Mouse (Mus musculus): ENCODE measurements around the gene Cacng7.
"Not testable (repeated sequence)": the region's sequence is repeated elsewhere in the genome, so short reads cannot be mapped to it uniquely, and the experiment has no call there.

Cacng7 gene

GRCm38 (mm10) chr7:3332619-3333521 lies at the start of gene Cacng7:
TSS of gene Cacng7 (plus strand) at chr7:3332955.
- in situ Hi-C loops (cut with MboI) = no loop called here

GRCm38 (mm10) chr7:3283081-3283875 lies 49.5 kb upstream of the Cacng7 start:
- in situ Hi-C loops (cut with MboI) = no loop called here

GRCm38 (mm10) chr7:3284604-3285003 lies 48.2 kb upstream of the Cacng7 start:
- in situ Hi-C loops (cut with MboI) = no loop called here

GRCm38 (mm10) chr7:3286036-3286435 lies 46.7 kb upstream of the Cacng7 start:
- in situ Hi-C loops (cut with MboI) = no loop called here

GRCm38 (mm10) chr7:3287186-3287585 lies 45.6 kb upstream of the Cacng7 start:
- in situ Hi-C loops (cut with MboI) = no loop called here

GRCm38 (mm10) chr7:3288976-3289970 lies 43.5 kb upstream of the Cacng7 start, which contains the start of the genes Myadm and Prkcg:
TSS of gene Myadm (plus strand) at chr7:3289080.
TSS of gene Prkcg (plus strand) at chr7:3289179.
- in situ Hi-C loops (cut with MboI) = no loop called here

GRCm38 (mm10) chr7:3290257-3291033 lies 42.3 kb upstream of the Cacng7 start:
- in situ Hi-C loops (cut with MboI) = no loop called here

GRCm38 (mm10) chr7:3291197-3291596 lies 41.6 kb upstream of the Cacng7 start:
- in situ Hi-C loops (cut with MboI) = no loop called here

- in situ Hi-C loops (cut with MboI) = no loop called here
These were observed 41.0 kb upstream of the Cacng7 start for GRCm38 (mm10) chr7:3291764-3292163.

- in situ Hi-C loops (cut with MboI) = not testable (repeated sequence)
These were observed 40.5 kb upstream of the Cacng7 start for GRCm38 (mm10) chr7:3292271-3292670.

- in situ Hi-C loops (cut with MboI) = no loop called here
These were observed 40.0 kb upstream of the Cacng7 start for GRCm38 (mm10) chr7:3292791-3293190.

GRCm38 (mm10) chr7:3294794-3295193 lies 38.0 kb upstream of the Cacng7 start:
- in situ Hi-C loops (cut with MboI) = no loop called here

- in situ Hi-C loops (cut with MboI) = no loop called here
These were observed 37.2 kb upstream of the Cacng7 start for GRCm38 (mm10) chr7:3295321-3296110.

- in situ Hi-C loops (cut with MboI) = no loop called here
These were observed 36.0 kb upstream of the Cacng7 start for GRCm38 (mm10) chr7:3296711-3297110.

- in situ Hi-C loops (cut with MboI) = no loop called here
These were observed 32.7 kb upstream of the Cacng7 start for GRCm38 (mm10) chr7:3299941-3300617.

- in situ Hi-C loops (cut with MboI) = no loop called here
These were observed 31.7 kb upstream of the Cacng7 start for GRCm38 (mm10) chr7:3300891-3301627.

GRCm38 (mm10) chr7:3301628-3302555 lies 30.9 kb upstream of the Cacng7 start:
- in situ Hi-C loops (cut with MboI) = no loop called here
